Mouse (Mus musculus): ENCODE measurements around the gene B4galnt1. TPM values are rescaled to one million over a fixed set of nuclear protein-coding genes. Genes with fewer than 3 reads are reported as not detected.

B4galnt1 gene
- 41.1 and 50.7 TPM in 2 replicates for polyA plus RNA-seq (2012; rRNA removed)

DNA sequence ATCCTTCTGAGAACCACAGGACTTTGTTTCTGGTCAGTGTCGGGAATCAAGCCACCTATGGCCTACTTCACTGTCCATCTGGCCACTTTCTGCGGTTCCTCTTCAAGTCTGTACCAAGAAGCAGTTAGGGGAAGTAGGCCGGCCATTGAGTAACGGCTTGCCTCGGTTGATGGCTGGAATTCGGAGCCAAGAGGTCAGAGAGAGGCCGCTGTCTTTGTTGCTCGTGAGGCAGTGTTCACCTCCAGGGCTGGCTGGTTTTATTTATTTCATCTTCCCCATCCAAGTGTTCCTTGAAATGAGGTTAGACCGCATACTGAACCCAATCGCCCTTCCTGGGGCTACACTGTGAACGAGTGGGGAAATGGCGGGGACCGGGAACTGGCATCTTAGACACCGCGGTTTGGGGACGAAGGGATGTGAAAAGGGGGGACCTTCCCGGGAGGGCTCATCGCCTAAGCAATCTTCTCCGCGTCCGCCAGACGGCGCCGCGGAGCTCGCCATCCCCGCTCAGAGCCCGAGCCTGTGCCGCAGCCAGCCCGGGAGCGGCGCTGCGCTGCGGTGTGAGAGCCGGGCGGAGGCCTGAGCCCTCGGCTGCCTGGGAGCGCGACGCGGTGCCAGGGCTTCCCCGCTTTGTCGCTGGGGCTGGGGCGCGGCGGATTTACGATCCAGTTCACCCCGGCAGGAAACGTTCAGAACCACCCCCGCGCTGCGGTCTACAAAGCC, at the start of gene B4galnt1:
Gene B4galnt1, plus strand, starts transcription at position 595 of the 723 bp plus-strand sequence.

DNA sequence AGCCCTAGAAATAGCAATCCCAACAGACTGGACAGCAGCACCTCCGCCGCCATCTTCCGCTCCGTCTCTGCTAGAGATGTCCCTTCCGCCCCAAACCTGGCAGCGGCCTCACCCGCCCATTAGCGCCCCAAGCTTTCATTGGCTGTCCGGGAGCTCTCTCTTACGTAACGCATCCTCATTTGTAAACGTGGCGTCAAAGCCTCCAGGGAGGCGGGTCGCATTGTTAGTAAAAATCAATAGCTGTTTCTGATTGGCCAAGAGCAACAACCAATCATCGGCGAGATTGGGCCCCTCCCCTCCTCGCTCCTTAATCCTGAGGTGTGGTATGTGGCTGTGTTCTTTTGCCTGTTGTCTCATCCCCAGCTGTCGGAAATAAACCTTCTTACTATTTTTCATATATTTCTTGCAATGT, 44.0 kb upstream of the B4galnt1 start, which contains the start of gene Os9:
Gene Os9, minus strand, starts transcription at position 66 of the 412 bp plus-strand sequence.

DNA sequence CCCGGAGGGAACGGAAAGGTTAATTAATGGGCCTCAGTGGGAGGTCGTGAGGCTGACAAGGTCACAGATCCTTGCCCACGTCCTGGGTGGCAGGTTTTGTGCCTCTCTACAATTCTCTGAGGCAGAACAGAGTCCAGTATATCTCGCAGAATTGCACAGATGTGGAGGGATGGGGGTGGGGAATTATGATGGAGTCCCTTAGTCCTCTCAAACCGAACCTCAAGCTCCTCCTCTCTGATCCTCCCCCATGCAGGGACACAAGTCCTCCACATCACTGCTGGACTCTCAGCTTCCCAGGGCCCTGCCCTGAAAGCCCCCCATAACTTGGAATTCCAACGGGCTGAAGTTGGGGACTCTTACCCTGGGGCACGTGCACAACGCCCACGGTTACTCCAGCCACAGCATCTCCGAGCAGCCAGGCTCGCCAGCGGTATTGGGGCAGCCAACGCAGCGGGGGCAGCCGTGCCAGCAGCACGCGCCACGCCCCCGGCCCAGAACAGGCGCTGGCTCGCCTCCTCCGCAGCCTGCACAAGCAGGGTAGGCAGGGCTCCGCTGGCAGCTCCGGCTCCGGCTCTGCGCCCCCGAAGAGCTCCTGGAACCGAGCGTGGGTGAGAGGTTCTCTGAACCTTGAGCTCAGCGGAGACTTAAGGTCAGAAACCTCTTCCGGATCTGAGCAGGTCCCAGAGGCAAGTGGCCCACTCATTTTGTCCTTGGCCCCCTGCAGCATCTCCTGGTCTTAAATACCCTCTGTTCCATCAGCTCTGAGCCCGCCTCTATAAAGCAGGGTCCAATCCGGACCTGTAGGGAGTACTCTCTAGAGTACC, 15.1 kb downstream of the B4galnt1 start, which contains the start of gene Slc26a10:
Gene Slc26a10, minus strand, starts transcription at position 775 of the 824 bp plus-strand sequence.

DNA sequence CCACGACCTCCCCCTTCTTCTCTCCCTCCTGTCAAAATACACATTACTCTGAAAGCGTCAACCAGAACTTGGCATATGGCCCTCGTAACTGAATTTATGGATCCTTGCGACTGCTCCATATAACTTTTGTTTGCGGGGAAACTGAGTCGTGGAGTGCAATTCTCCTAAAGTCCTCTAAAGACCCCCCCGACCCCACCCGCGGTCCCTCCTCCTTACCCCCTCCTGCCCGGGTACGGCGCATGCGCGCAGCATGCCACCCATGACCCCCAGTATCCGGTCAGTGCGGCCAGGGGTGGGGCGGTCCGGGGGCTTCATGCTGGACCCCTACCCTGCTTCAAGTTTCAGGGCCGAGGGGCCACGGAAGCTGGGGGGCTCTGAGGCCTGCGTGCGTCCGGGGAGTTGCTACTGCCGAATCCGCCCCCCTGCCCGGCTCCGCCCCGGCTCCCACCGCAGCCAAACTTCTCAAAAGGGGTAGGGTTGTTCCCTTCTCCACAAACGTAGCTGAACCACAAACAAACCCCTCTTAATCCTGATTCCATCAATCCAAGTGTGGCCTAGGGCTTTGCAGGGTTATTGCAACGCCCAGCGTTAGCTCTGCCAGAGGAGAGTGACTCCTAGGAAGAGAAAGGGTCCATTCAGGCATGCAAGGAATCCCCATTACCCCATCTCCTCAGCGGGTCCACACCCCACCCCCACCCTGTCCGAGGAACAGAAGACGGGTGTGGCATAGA, 24.8 kb downstream of the B4galnt1 start, which contains the start of gene Arhgef25:
Gene Arhgef25, minus strand, starts transcription at position 433 of the 731 bp plus-strand sequence.

DNA sequence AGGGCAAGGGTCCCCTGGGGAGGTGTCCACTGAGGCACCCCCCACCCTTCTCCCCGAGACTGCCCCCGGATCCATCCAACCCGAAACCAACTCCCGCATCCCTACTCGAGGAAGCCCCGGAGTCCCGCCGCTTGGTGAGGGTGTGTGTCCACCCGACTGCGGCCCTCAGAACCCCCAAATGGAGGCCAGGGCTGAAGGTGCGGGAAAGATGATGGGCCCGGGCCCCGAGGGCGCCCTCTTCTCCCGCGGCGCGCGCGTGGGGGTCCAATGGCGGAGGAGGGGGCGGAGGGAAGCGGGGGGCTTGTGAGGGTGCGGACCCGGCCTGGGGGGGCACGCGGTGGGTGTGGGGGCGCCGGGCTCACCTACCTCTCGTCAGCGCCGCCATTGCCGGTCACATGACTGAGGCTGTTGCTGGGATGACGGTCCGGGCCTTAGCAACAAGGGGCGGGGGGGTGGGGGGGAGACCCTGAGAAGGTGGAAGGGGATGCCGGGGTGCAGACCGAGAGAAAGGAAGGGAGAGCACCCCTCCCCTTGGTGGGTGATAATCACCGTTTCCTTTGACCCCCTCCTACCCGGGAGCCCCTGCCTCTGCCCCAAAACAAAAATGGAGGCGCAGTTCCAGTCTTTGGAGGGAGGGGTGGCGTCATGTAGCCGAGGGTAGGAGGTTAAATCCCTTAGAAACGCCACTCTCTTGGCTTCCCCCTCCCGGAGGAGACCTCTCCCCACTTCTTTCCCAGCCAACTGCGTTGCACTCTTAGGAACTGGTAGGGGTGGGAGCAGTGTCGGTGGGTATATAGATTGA, 30.5 kb downstream of the B4galnt1 start, which contains the start of gene Dtx3:
Gene Dtx3, minus strand, starts transcription at position 401 of the 802 bp plus-strand sequence.

DNA sequence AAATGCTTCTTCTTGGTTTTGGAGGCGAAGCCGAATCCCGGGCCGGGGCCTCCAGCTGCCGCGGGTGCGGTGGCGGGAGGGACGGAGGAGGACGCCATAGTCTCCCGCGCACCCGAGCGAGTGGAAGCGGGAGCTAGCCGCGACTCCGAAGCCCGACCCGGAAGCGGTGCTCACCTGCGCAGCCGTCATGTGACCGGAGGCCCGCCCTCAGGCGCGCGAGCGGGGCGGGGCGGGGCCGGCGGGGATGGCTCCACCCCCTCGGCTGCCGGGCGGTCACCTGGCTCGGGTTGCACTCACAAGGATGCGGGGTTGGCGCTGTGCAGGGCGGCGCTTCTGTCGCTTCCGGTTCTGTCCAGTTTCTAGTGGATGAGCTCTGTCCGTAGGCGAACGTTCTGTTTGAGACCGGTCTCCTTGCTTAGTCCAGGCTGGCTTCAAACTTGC, 46.4 kb downstream of the B4galnt1 start, which contains the start of gene Pip4k2c:
Gene Pip4k2c, minus strand, starts transcription at position 172 of the 441 bp plus-strand sequence.

Other genes starting within 250 kb of the B4galnt1 start
- gene Ctdsp2, start 186.5 kb upstream of the B4galnt1 start, polyA plus RNA-seq (2012; rRNA removed) = 82.1 and 96.5 TPM in 2 replicates
- gene Avil, start 164.5 kb upstream of the B4galnt1 start, polyA plus RNA-seq (2012; rRNA removed) = 0.82 and 3.4 TPM in 2 replicates
- gene Tsfm, start 134.4 kb upstream of the B4galnt1 start, polyA plus RNA-seq (2012; rRNA removed) = 42.7 and 47.9 TPM in 2 replicates
- 19.7 and 24.9 TPM in 2 replicates for gene Mettl1, start 123.8 kb upstream of the B4galnt1 start, polyA plus RNA-seq (2012; rRNA removed)
- gene Eef1akmt3, start 123.7 kb upstream of the B4galnt1 start, polyA plus RNA-seq (2012; rRNA removed) = 0.32 and 0.84 TPM in 2 replicates
- 0.63 and 0.72 TPM in 2 replicates for gene Cyp27b1, start 117.0 kb upstream of the B4galnt1 start, polyA plus RNA-seq (2012; rRNA removed)
- 36.2 and 37.4 TPM in 2 replicates for gene March9, start 105.0 kb upstream of the B4galnt1 start, polyA plus RNA-seq (2012; rRNA removed)
- 1,086 and 1,352 TPM in 2 replicates for gene Cdk4, start 101.7 kb upstream of the B4galnt1 start, polyA plus RNA-seq (2012; rRNA removed)
- 91.2 and 94.6 TPM in 2 replicates for gene Tspan31, start 95.0 kb upstream of the B4galnt1 start, polyA plus RNA-seq (2012; rRNA removed)
- 89.1 and 97.8 TPM in 2 replicates for gene Agap2, start 89.9 kb upstream of the B4galnt1 start, polyA plus RNA-seq (2012; rRNA removed)
- gene Os9, start 44.1 kb upstream of the B4galnt1 start, polyA plus RNA-seq (2012; rRNA removed) = 94.0 and 95.8 TPM in 2 replicates
- 2.4 and 2.8 TPM in 2 replicates for gene Slc26a10, start 15.4 kb downstream of the B4galnt1 start, polyA plus RNA-seq (2012; rRNA removed)
- 106 and 125 TPM in 2 replicates for gene Arhgef25, start 24.9 kb downstream of the B4galnt1 start, polyA plus RNA-seq (2012; rRNA removed)
- gene Dtx3, start 30.5 kb downstream of the B4galnt1 start, polyA plus RNA-seq (2012; rRNA removed) = 465 and 469 TPM in 2 replicates
- gene Pip4k2c, start 46.4 kb downstream of the B4galnt1 start, polyA plus RNA-seq (2012; rRNA removed) = 23.0 and 24.3 TPM in 2 replicates
- 115 and 116 TPM in 2 replicates for gene Kif5a, start 98.1 kb downstream of the B4galnt1 start, polyA plus RNA-seq (2012; rRNA removed)
- gene Dctn2, start 101.1 kb downstream of the B4galnt1 start, polyA plus RNA-seq (2012; rRNA removed) = 328 and 341 TPM in 2 replicates
- 49.6 and 66.7 TPM in 2 replicates for gene Mbd6, start 123.8 kb downstream of the B4galnt1 start, polyA plus RNA-seq (2012; rRNA removed)
- gene Mars, start 146.6 kb downstream of the B4galnt1 start, polyA plus RNA-seq (2012; rRNA removed) = 89.7 and 94.2 TPM in 2 replicates
- 1.2 and 1.3 TPM in 2 replicates for gene Arhgap9, start 156.7 kb downstream of the B4galnt1 start, polyA plus RNA-seq (2012; rRNA removed)
- gene Gli1, start 176.7 kb downstream of the B4galnt1 start, polyA plus RNA-seq (2012; rRNA removed) = 9.4 and 26.2 TPM in 2 replicates
- gene Inhbe, start 189.2 kb downstream of the B4galnt1 start, polyA plus RNA-seq (2012; rRNA removed) = not detected in 2 replicates
- not detected in 2 replicates for gene Inhbc, start 205.2 kb downstream of the B4galnt1 start, polyA plus RNA-seq (2012; rRNA removed)
- 62.5 and 71.6 TPM in 2 replicates for gene R3hdm2, start 215.1 kb downstream of the B4galnt1 start, polyA plus RNA-seq (2012; rRNA removed)

All from central nervous system, embryonic 14 days (tissue).